Mouse (Mus musculus): ENCODE data around the gene Rgs3. TPM values are rescaled to one million over a fixed set of nuclear protein-coding genes. Genes with fewer than 3 reads are reported as not detected.

The Rgs3 gene
- polyA plus RNA-seq, 1 experiment from 2014 or later, result 66.9 TPM

GRCm38 (mm10) chr4:62649536-62650230, 90.0 kb downstream of the Rgs3 start:
- Histone ChIP-seq H3K27ac (ENCODE audit: low read length) (no peak overlapping the region), H3K4me3 (ENCODE audit: low read depth, low read length) (no peak overlapping the region), H3K27me3 (ENCODE audit: control insufficient read depth, insufficient read depth, low read depth, low read length) (no peaks in the 10 kb centered on the region), H3K4me2 (ENCODE audit: low read length) (no peak overlapping the region), H3K36me3 (ENCODE audit: control insufficient read depth, insufficient read depth, low read length) (no peaks in the 10 kb centered on the region), H3K9me3 (replicated peaks; ENCODE audit: control insufficient read depth, low read length, poor library complexity, severe bottlenecking) (no peaks in the 10 kb centered on the region), H3K4me1 (ENCODE audit: control insufficient read depth, insufficient read depth, low read length) (no peaks in the 10 kb centered on the region), H3K9ac (ENCODE audit: low read depth, low read length) (no peak overlapping the region)
- no peak for ATAC-seq
- WGBS, result 83% methylated on average over 8 of the region's 8 CpGs

- WGBS, result 69% methylated on average over 7 of the region's 7 CpGs
- Histone ChIP-seq H3K4me1 (ENCODE audit: control insufficient read depth, insufficient read depth, low read length) (no peaks in the 10 kb centered on the region), H3K36me3 (ENCODE audit: control insufficient read depth, insufficient read depth, low read length) (no peaks in the 10 kb centered on the region), H3K27ac (ENCODE audit: low read length) (no peak overlapping the region), H3K9me3 (replicated peaks; ENCODE audit: control insufficient read depth, low read length, poor library complexity, severe bottlenecking) (no peaks in the 10 kb centered on the region), H3K4me2 (ENCODE audit: low read length) (no peak overlapping the region), H3K9ac (ENCODE audit: low read depth, low read length) (no peak overlapping the region), H3K4me3 (ENCODE audit: low read depth, low read length) (no peak overlapping the region), H3K27me3 (ENCODE audit: control insufficient read depth, insufficient read depth, low read depth, low read length) (no peaks in the 10 kb centered on the region)
- ATAC-seq, result no peak
These were observed 91.6 kb downstream of the Rgs3 start for GRCm38 (mm10) chr4:62651179-62651760.

GRCm38 (mm10) chr4:62652215-62652614, 92.6 kb downstream of the Rgs3 start:
- H3K4me2 ChIP-seq (ENCODE audit: low read length), result no peak overlapping the region
- ATAC-seq, result no peak
- H3K9ac ChIP-seq (ENCODE audit: low read depth, low read length), result no peak overlapping the region
- H3K9me3 ChIP-seq (replicated peaks; ENCODE audit: control insufficient read depth, low read length, poor library complexity, severe bottlenecking), result no peaks in the 10 kb centered on the region
- no peak overlapping the region for H3K27ac ChIP-seq (ENCODE audit: low read length)
- WGBS, result 74% methylated on average over 4 of the region's 4 CpGs
- H3K27me3 ChIP-seq (ENCODE audit: control insufficient read depth, insufficient read depth, low read depth, low read length), result no peaks in the 10 kb centered on the region
- no peaks in the 10 kb centered on the region for H3K4me1 ChIP-seq (ENCODE audit: control insufficient read depth, insufficient read depth, low read length)
- no peak overlapping the region for H3K4me3 ChIP-seq (ENCODE audit: low read depth, low read length)
- H3K36me3 ChIP-seq (ENCODE audit: control insufficient read depth, insufficient read depth, low read length), result no peaks in the 10 kb centered on the region

- 84% methylated on average over 12 of the region's 12 CpGs for WGBS
These were observed 93.5 kb downstream of the Rgs3 start for GRCm38 (mm10) chr4:62652921-62653757.

GRCm38 (mm10) chr4:62653922-62654661, 94.4 kb downstream of the Rgs3 start:
- H3K36me3 ChIP-seq (ENCODE audit: control insufficient read depth, insufficient read depth, low read length), result no peaks in the 10 kb centered on the region
- H3K4me3 ChIP-seq (ENCODE audit: low read depth, low read length), result no peak overlapping the region
- no peak overlapping the region for H3K4me2 ChIP-seq (ENCODE audit: low read length)
- ATAC-seq, result no peak
- no peaks in the 10 kb centered on the region for H3K4me1 ChIP-seq (ENCODE audit: control insufficient read depth, insufficient read depth, low read length)
- no peak overlapping the region for H3K27ac ChIP-seq (ENCODE audit: low read length)
- H3K9ac ChIP-seq (ENCODE audit: low read depth, low read length), result no peak overlapping the region
- H3K9me3 ChIP-seq (replicated peaks; ENCODE audit: control insufficient read depth, low read length, poor library complexity, severe bottlenecking), result no peaks in the 10 kb centered on the region
- no peaks in the 10 kb centered on the region for H3K27me3 ChIP-seq (ENCODE audit: control insufficient read depth, insufficient read depth, low read depth, low read length)
- WGBS, result 93% methylated on average over 5 of the region's 5 CpGs

More at GRCm38 (mm10) chr4:62652921-62653757, 93.5 kb downstream of the Rgs3 start:
- no peaks in the 10 kb centered on the region for H3K27me3 ChIP-seq (ENCODE audit: control insufficient read depth, insufficient read depth, low read depth, low read length)
- no peak overlapping the region for H3K9ac ChIP-seq (ENCODE audit: low read depth, low read length)
- no peaks in the 10 kb centered on the region for H3K36me3 ChIP-seq (ENCODE audit: control insufficient read depth, insufficient read depth, low read length)
- H3K27ac ChIP-seq (ENCODE audit: low read length), result no peak overlapping the region
- H3K4me3 ChIP-seq (ENCODE audit: low read depth, low read length), result no peak overlapping the region
- H3K9me3 ChIP-seq (replicated peaks; ENCODE audit: control insufficient read depth, low read length, poor library complexity, severe bottlenecking), result no peaks in the 10 kb centered on the region
- no peak overlapping the region for H3K4me2 ChIP-seq (ENCODE audit: low read length)
- H3K4me1 ChIP-seq (ENCODE audit: control insufficient read depth, insufficient read depth, low read length), result no peaks in the 10 kb centered on the region
- no peak for ATAC-seq

GRCm38 (mm10) chr4:62659264-62659663, 99.6 kb downstream of the Rgs3 start:
- H3K36me3 ChIP-seq (ENCODE audit: control insufficient read depth, insufficient read depth, low read length), result no peaks in the 10 kb centered on the region
- no peak for ATAC-seq

GRCm38 (mm10) chr4:62659861-62660553, 100.4 kb downstream of the Rgs3 start:
- 7% methylated on average over 14 of the region's 14 CpGs for WGBS

More at GRCm38 (mm10) chr4:62659264-62659663, 99.6 kb downstream of the Rgs3 start:
- Histone ChIP-seq H3K9me3 (replicated peaks; ENCODE audit: control insufficient read depth, low read length, poor library complexity, severe bottlenecking) (no peaks in the 10 kb centered on the region), H3K4me1 (ENCODE audit: control insufficient read depth, insufficient read depth, low read length) (peaks cover 25% of the 10 kb centered on the region), H3K4me2 (ENCODE audit: low read length) (no peak overlapping the region), H3K9ac (ENCODE audit: low read depth, low read length) (no peak overlapping the region), H3K27me3 (ENCODE audit: control insufficient read depth, insufficient read depth, low read depth, low read length) (no peaks in the 10 kb centered on the region), H3K27ac (ENCODE audit: low read length) (no peak overlapping the region), H3K4me3 (ENCODE audit: low read depth, low read length) (no peak overlapping the region)
- 34% methylated on average over 15 of the region's 15 CpGs for WGBS

GRCm38 (mm10) chr4:62660554-62660864, 100.9 kb downstream of the Rgs3 start:
- Histone ChIP-seq H3K27me3 (ENCODE audit: control insufficient read depth, insufficient read depth, low read depth, low read length) (no peaks in the 10 kb centered on the region), H3K36me3 (ENCODE audit: control insufficient read depth, insufficient read depth, low read length) (no peaks in the 10 kb centered on the region), H3K4me3 (ENCODE audit: low read depth, low read length) (no peak overlapping the region), H3K27ac (ENCODE audit: low read length) (peak overlapping the region; percentile 24; the same call in 1 of the 2 replicates), H3K4me1 (ENCODE audit: control insufficient read depth, insufficient read depth, low read length) (peaks cover 25% of the 10 kb centered on the region), H3K4me2 (ENCODE audit: low read length) (no peak overlapping the region), H3K9ac (ENCODE audit: low read depth, low read length) (peak overlapping the region; percentile 10; the same call in 1 of the 2 replicates), H3K9me3 (replicated peaks; ENCODE audit: control insufficient read depth, low read length, poor library complexity, severe bottlenecking) (no peaks in the 10 kb centered on the region)
- 5% methylated on average over 3 of the region's 3 CpGs for WGBS
- ATAC-seq, result peak; percentile 59; the same call in 1 of the 2 replicates

More at GRCm38 (mm10) chr4:62659861-62660553, 100.4 kb downstream of the Rgs3 start:
- Histone ChIP-seq H3K27me3 (ENCODE audit: control insufficient read depth, insufficient read depth, low read depth, low read length) (no peaks in the 10 kb centered on the region), H3K4me2 (ENCODE audit: low read length) (no peak overlapping the region), H3K27ac (ENCODE audit: low read length) (peak overlapping the region; percentile 24; the same call in 1 of the 2 replicates), H3K4me3 (ENCODE audit: low read depth, low read length) (no peak overlapping the region), H3K9ac (ENCODE audit: low read depth, low read length) (peak overlapping the region; percentile 10; the same call in 1 of the 2 replicates), H3K4me1 (ENCODE audit: control insufficient read depth, insufficient read depth, low read length) (peaks cover 25% of the 10 kb centered on the region), H3K9me3 (replicated peaks; ENCODE audit: control insufficient read depth, low read length, poor library complexity, severe bottlenecking) (no peaks in the 10 kb centered on the region), H3K36me3 (ENCODE audit: control insufficient read depth, insufficient read depth, low read length) (no peaks in the 10 kb centered on the region)
- ATAC-seq, result no peak
